Mouse (Mus musculus): ENCODE data around the gene Afap1l2.

DNA sequence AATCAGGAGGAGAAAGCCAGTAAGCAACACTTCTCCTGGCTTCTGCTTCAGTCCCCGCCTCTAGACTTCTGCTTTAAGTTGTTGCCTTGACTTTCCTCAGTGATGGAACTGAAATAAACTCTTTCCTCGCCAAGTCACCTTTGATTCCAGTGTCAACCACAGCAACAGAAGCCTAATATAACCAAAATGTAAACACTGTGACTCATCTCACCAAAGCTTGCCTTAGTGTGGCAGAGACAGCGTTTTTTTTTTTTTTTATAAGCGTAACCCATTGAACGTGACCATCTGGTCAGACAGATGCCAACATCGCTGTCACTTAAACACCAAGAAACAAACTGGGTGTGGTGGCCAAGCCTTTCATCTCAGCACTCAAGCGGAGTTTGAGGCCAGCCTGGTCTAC lies 65.8 kb downstream of the Afap1l2 start:
- TF ChIP-seq POLR2AphosphoS2 (IDR thresholded peaks at IDR 0.05; ENCODE audit: insufficient read length, low read depth), result no peak
- TF ChIP-seq POLR2A (IDR thresholded peaks at IDR 0.05; ENCODE audit: insufficient read length, low read depth), result no peak
- no peak for TF ChIP-seq TCF3 (IDR thresholded peaks at IDR 0.05; ENCODE audit: insufficient read length, low read depth)
- no peak for TF ChIP-seq E2F4 (IDR thresholded peaks at IDR 0.05; ENCODE audit: insufficient read depth)
